Mouse (Mus musculus) CH12.LX (cell line): Measurements from ENCODE around the gene Ank2. TPM values are rescaled to one million over a fixed set of nuclear protein-coding genes. Genes with fewer than 3 reads are reported as not detected.

Experiments used
- DNase-seq: peaks from one replicate; pipeline ENCODE4 v3.0.0-alpha.2; 2013; ENCODE audit errors: extremely low read depth
- H3K27ac ChIP-seq: 2 replicates; pipeline ENCODE4 v1.5.1; 2012; ENCODE audit warnings: low read depth, mild to moderate bottlenecking, control low read depth, moderate library complexity; ENCODE audit not compliant: insufficient read depth
- H3K27me3 ChIP-seq: replicated peaks from 2 replicates; pipeline ENCODE3; 2012; ENCODE audit warnings: inconsistent platforms
- H3K36me3 ChIP-seq, 2 experiments: replicated peaks in 1 of 2; 2 replicates each; pipeline versions ENCODE3 to v1.6.1; 2012; ENCODE audit warnings: inconsistent platforms in 1 of 2, low read length in 1 of 2, mild to moderate bottlenecking in 1 of 2, mixed read lengths in 1 of 2, moderate library complexity in 1 of 2; ENCODE audit not compliant: control insufficient read depth in 1 of 2, insufficient read depth in 1 of 2
- H3K4me1 ChIP-seq, 2 experiments: 2 replicates each; pipeline ENCODE4 v1.6.1; 2012; ENCODE audit warnings: inconsistent platforms in 1 of 2, moderate library complexity in 1 of 2; ENCODE audit not compliant: insufficient read depth in 2 of 2, control insufficient read depth in 1 of 2
- H3K4me2 ChIP-seq: 2 replicates; pipeline ENCODE4 v1.6.1; 2012; ENCODE audit warnings: low read depth, mild to moderate bottlenecking, control low read depth; ENCODE audit not compliant: poor library complexity, insufficient read depth, severe bottlenecking
- H3K4me3 ChIP-seq, 3 experiments: fragments of 150-350 bp in 1 of 3; sonication (generic) in 1 of 3; replicated peaks in 1 of 3; 2 replicates each; pipeline versions ENCODE3 to v1.5.1; 2011 to 2012; ENCODE audit warnings: low read depth in 2 of 3, low read length in 2 of 3, mild to moderate bottlenecking in 2 of 3, moderate library complexity in 2 of 3, control low read depth in 1 of 3, improper control_type of control experiment in 1 of 3, inconsistent platforms in 1 of 3, mixed read lengths in 1 of 3; ENCODE audit not compliant: poor library complexity in 1 of 3
- H3K79me2 ChIP-seq: replicated peaks from 2 replicates; pipeline ENCODE4 v1.6.1; 2012; ENCODE audit warnings: mild to moderate bottlenecking, moderate library complexity; ENCODE audit not compliant: control insufficient read depth, poor library complexity, insufficient read depth, severe bottlenecking; ENCODE audit errors: extremely low read depth
- H3K9ac ChIP-seq: 2 replicates; pipeline ENCODE4 v1.6.1; 2012; ENCODE audit warnings: low read depth, mild to moderate bottlenecking, control low read depth, moderate library complexity; ENCODE audit not compliant: insufficient read depth
- H3K9me3 ChIP-seq: replicated peaks from 2 replicates; pipeline ENCODE3; 2012; ENCODE audit warnings: low read length, inconsistent platforms, mixed read lengths
- CTCF ChIP-seq, 2 experiments: IDR thresholded peaks in 1 of 2; conservative IDR thresholded peaks in 1 of 2; 2 replicates each; pipeline ENCODE4 v1.5.1; 2011 to 2012; ENCODE audit warnings: low read depth in 2 of 2, low read length in 2 of 2, improper control_type of control experiment in 1 of 2, inconsistent platforms in 1 of 2, mild to moderate bottlenecking in 1 of 2, moderate library complexity in 1 of 2
- ELF1 ChIP-seq: IDR thresholded peaks from 2 replicates; pipeline ENCODE4 v1.6.1; 2014; ENCODE audit warnings: low read depth, mild to moderate bottlenecking, inconsistent platforms, low read length, improper control_type of control experiment
- ETS1 ChIP-seq: conservative IDR thresholded peaks from 2 replicates; pipeline ENCODE4 v1.6.1; 2012; ENCODE audit warnings: low read depth, mild to moderate bottlenecking, inconsistent platforms, low read length, improper control_type of control experiment, moderate library complexity
- GABPA ChIP-seq: IDR thresholded peaks from 2 replicates; pipeline ENCODE4 v1.6.1; 2012; ENCODE audit warnings: low read depth, low read length, improper control_type of control experiment, inconsistent platforms; ENCODE audit not compliant: insufficient replicate concordance
- HCFC1 ChIP-seq: IDR thresholded peaks from 2 replicates; pipeline ENCODE4 v1.6.1; 2012; ENCODE audit warnings: low read depth, mild to moderate bottlenecking, inconsistent platforms, low read length, improper control_type of control experiment
- IRF4 ChIP-seq: IDR thresholded peaks from 2 replicates; pipeline ENCODE4 v1.6.1; 2014; ENCODE audit warnings: low read depth, mild to moderate bottlenecking, inconsistent platforms, low read length, improper control_type of control experiment
- JUND ChIP-seq: conservative IDR thresholded peaks from 2 replicates; pipeline ENCODE4 v1.6.1; 2011; ENCODE audit warnings: low read depth, low read length, improper control_type of control experiment
- MXI1 ChIP-seq: IDR thresholded peaks from 2 replicates; pipeline ENCODE4 v1.6.1; 2011; ENCODE audit warnings: mild to moderate bottlenecking, low read depth, low read length, improper control_type of control experiment
- MYC ChIP-seq: IDR thresholded peaks from 2 replicates; pipeline ENCODE4 v1.6.1; 2011; ENCODE audit warnings: low read depth, mild to moderate bottlenecking, improper control_type of control experiment, low read length
- NELFE ChIP-seq: IDR thresholded peaks from 2 replicates; pipeline ENCODE4 v1.6.1; 2011; ENCODE audit warnings: low read depth, low read length, improper control_type of control experiment
- POLR2A ChIP-seq: IDR thresholded peaks from 2 replicates; pipeline ENCODE4 v1.6.1; 2011; ENCODE audit warnings: low read depth, mild to moderate bottlenecking, improper control_type of control experiment, low read length
- RAD21 ChIP-seq: IDR thresholded peaks from 2 replicates; pipeline ENCODE4 v1.6.1; 2011; ENCODE audit warnings: low read depth, mild to moderate bottlenecking, low read length, improper control_type of control experiment, moderate library complexity
- RCOR1 ChIP-seq: conservative IDR thresholded peaks from 2 replicates; pipeline ENCODE4 v1.6.1; 2012; ENCODE audit warnings: low read depth, mild to moderate bottlenecking, inconsistent platforms, low read length, improper control_type of control experiment
- SIN3A ChIP-seq: IDR thresholded peaks from 2 replicates; pipeline ENCODE4 v1.6.1; 2012; ENCODE audit warnings: low read length, improper control_type of control experiment, inconsistent platforms
- TCF12 ChIP-seq: IDR thresholded peaks from 2 replicates; pipeline ENCODE4 v1.6.1; 2014; ENCODE audit warnings: low read depth, mild to moderate bottlenecking, inconsistent platforms, low read length, improper control_type of control experiment
- UBTF ChIP-seq: IDR thresholded peaks from 2 replicates; pipeline ENCODE4 v1.6.1; 2012; ENCODE audit warnings: low read depth, mild to moderate bottlenecking, inconsistent platforms, low read length, improper control_type of control experiment, moderate library complexity
- USF1 ChIP-seq: IDR thresholded peaks from 2 replicates; pipeline ENCODE4 v1.6.1; 2014; ENCODE audit warnings: low read depth, mild to moderate bottlenecking, inconsistent platforms, low read length, improper control_type of control experiment
- ZNF384 ChIP-seq: IDR thresholded peaks from 2 replicates; pipeline ENCODE4 v1.6.1; 2012; ENCODE audit warnings: low read depth, low read length, improper control_type of control experiment, inconsistent platforms
- dilution Hi-C: fragments of 300-500 bp; cut with MboI; formaldehyde crosslinking; loops from 2 replicates; pipeline ENCODE4 v1.14.3; 2020; ENCODE audit warnings: low sequenced_read_pairs; ENCODE audit not compliant: extremely low pct_unique_long_range_greater_than_20kb, extremely low pct_ligation_motif_present
- in situ Hi-C: fragments of 300-500 bp; cut with MboI; formaldehyde crosslinking; loops from 3 replicates; pipeline ENCODE4 v1.14.3; 2019; ENCODE audit warnings: low sequenced_read_pairs, low pct_ligation_motif_present, low pct_unique_long_range_greater_than_20kb, mixed read lengths
- polyA plus RNA-seq: library from polyadenylated mRNA; unstranded; fragments of >175 nt; gene quantifications from 2 replicates; pipeline ENCODE4 v1.2.1, GENCODE M21; 2012; ENCODE audit warnings: low read depth; ENCODE audit not compliant: insufficient read length
- total RNA-seq, 2 experiments: library from RNA; depleted of rRNA; stranded (reverse); fragments of 300-350 nt in 1 of 2; fragments of >200 nt in 1 of 2; gene quantifications; 2 replicates each; pipeline ENCODE4 v1.2.3; 2012 to 2014

The Ank2 gene
- total and polyA plus RNA-seq, 3 experiments, result 3.9 to 20.9 (median 12.2) TPM

GRCm38 (mm10) chr3:127038570-127038969 lies 460.6 kb downstream of the Ank2 start:
- H3K9me3 ChIP-seq, result no peaks in the 10 kb centered on the region
- no peak overlapping the region for H3K27ac ChIP-seq
- no peak for DNase-seq
- H3K9ac ChIP-seq, result no peak overlapping the region
- no peak for TF ChIP-seq ELF1
- no peak for TF ChIP-seq POLR2A
- TF ChIP-seq USF1, result no peak
- H3K36me3 ChIP-seq, result no peaks in the 10 kb centered on the region
- H3K4me3 ChIP-seq, result no peak overlapping the region
- dilution Hi-C loops, result no loop called here
- H3K4me2 ChIP-seq, result no peak overlapping the region
- H3K27me3 ChIP-seq, result no peaks in the 10 kb centered on the region
- in situ Hi-C loops, result no loop called here
- no peaks in the 10 kb centered on the region for H3K79me2 ChIP-seq
- peaks cover 0 to 14% of the 10 kb centered on the region in 2 experiments; a peak in 3 of 4 replicates for H3K4me1 ChIP-seq

- Histone ChIP-seq H3K4me3 (no peak overlapping the region), H3K4me2 (no peak overlapping the region), H3K36me3 (peaks cover 4% of the 10 kb centered on the region in 2 experiments), H3K79me2 (no peaks in the 10 kb centered on the region), H3K27me3 (no peaks in the 10 kb centered on the region), H3K27ac (no peak overlapping the region), H3K9me3 (no peaks in the 10 kb centered on the region), H3K4me1 (peaks cover 0 to 14% of the 10 kb centered on the region in 2 experiments; a peak in 2 of 4 replicates), H3K9ac (no peak overlapping the region)
- no peak for TF ChIP-seq USF1
- TF ChIP-seq IRF4, result no peak
- no peak for TF ChIP-seq NELFE
- no peak for TF ChIP-seq SIN3A
- TF ChIP-seq MXI1, result no peak
- TF ChIP-seq JUND, result no peak
- TF ChIP-seq TCF12, result no peak
- TF ChIP-seq ETS1, result no peak
- no peak for TF ChIP-seq GABPA
- in situ Hi-C loops, result no loop called here
- dilution Hi-C loops, result no loop called here
- no peak for DNase-seq
Observed at GRCm38 (mm10) chr3:127036118-127036517, 463.0 kb downstream of the Ank2 start.

GRCm38 (mm10) chr3:127035540-127035939 lies 463.6 kb downstream of the Ank2 start:
- H3K4me1 ChIP-seq, result peaks cover 0 to 14% of the 10 kb centered on the region in 2 experiments; a peak in 2 of 4 replicates
- H3K27ac ChIP-seq, result no peak overlapping the region
- dilution Hi-C loops (no loop called here), in situ Hi-C loops (no loop called here)
- TF ChIP-seq RAD21, result no peak
- no peak for TF ChIP-seq UBTF
- TF ChIP-seq ZNF384, result no peak
- TF ChIP-seq HCFC1, result no peak
- no peak for TF ChIP-seq JUND
- TF ChIP-seq POLR2A, result no peak
- no peak for TF ChIP-seq IRF4
- TF ChIP-seq GABPA, result no peak
- no peak for TF ChIP-seq CTCF (conservative IDR thresholded peaks at IDR 0.05 in 1 of 2, IDR thresholded peaks at IDR 0.05 in 1 of 2; ENCODE audit: low read depth in 2 of 2, low read length in 2 of 2)
- no peak for TF ChIP-seq RCOR1
- no peak for TF ChIP-seq MYC
- H3K4me2 ChIP-seq, result no peak overlapping the region
- H3K36me3 ChIP-seq, result peaks cover 4% of the 10 kb centered on the region in 2 experiments
- H3K9ac ChIP-seq, result no peak overlapping the region; the same call in 1 of the 2 replicates
- H3K4me3 ChIP-seq, result no peak overlapping the region
- no peaks in the 10 kb centered on the region for H3K27me3 ChIP-seq
- DNase-seq, result no peak
- no peaks in the 10 kb centered on the region for H3K79me2 ChIP-seq
- H3K9me3 ChIP-seq, result no peaks in the 10 kb centered on the region
